Mouse (Mus musculus) T-helper 1 cell (primary cell): ENCODE measurements around the gene Hsp90b1.
"Not testable (repeated sequence)": the region's sequence is repeated elsewhere in the genome, so short reads cannot be mapped to it uniquely, and the experiment has no call there.

ENCODE experiments used
- in situ Hi-C: fragments of 300-600 bp; cut with MboI, MseI; formaldehyde crosslinking; loops from one replicate; pipeline ENCODE4 v1.15.1; 2025; ENCODE audit warnings: high pct_unique_total_duplicates

Hsp90b1 gene

DNA sequence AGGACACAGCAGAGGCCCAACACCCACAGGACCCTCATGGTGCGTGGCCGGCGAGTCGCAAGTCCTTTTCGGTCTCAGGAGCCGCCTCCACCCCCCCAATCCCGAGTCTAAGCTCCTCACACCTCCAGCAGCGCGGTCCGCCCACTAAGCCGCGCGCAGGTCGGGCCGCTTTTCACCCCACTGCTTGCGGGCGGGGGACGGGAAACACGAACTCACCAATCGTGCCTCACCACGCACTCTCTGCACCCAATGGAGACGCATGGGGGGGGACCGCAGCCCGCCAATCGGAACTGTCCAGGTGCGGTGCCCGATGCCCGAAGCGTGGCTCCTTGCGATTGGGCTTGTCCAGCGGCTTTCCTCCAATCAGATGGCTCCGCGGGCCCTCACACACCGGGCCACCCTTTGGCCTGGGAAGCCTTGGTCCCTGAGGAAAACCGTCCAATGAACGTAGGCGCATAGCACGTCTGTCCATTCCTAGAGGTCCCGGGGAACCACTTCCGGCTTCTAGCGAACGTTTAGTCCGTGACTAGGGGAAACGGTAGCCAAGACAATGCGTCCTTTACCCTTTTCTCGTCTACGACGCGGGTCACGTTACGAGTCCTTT lies at the start of gene Hsp90b1, which contains the start of gene Ttc41:
Gene Hsp90b1 (minus strand): TSS at position 192 of the 604 bp plus-strand sequence.
Gene Ttc41 (plus strand): TSS at position 494 of the 604 bp plus-strand sequence.
- in situ Hi-C loops = loop anchor here (10.0 kb wide), 1 partner anchor 761 kb away; no protein-coding TSS in a partner anchor

- in situ Hi-C loops = no loop called here
Measured at GRCm38 (mm10) chr10:86744306-86744705, 39.0 kb upstream of the Hsp90b1 start.

DNA sequence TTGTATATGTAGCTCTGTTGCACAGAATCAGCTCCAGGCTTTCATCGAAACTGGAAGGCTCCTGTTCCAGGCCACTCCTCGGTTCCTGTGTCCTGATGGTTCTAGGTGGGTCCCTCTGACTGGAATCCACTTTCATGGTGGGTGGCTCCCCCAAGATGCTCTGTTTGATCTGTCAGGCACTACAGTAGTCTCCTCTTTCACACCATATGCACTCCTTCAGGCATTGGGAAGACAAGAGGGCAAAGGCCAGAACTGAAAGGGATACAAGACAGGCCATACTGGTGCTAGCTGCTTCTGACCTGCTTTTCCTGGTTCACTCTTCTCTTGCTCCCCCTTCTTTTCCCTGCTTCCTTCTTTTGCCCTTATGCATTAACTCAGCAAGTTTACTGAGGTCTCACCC lies 37.6 kb upstream of the Hsp90b1 start:
- in situ Hi-C loops = no loop called here

GRCm38 (mm10) chr10:86735036-86735435 lies 29.7 kb upstream of the Hsp90b1 start:
- in situ Hi-C loops = no loop called here

DNA sequence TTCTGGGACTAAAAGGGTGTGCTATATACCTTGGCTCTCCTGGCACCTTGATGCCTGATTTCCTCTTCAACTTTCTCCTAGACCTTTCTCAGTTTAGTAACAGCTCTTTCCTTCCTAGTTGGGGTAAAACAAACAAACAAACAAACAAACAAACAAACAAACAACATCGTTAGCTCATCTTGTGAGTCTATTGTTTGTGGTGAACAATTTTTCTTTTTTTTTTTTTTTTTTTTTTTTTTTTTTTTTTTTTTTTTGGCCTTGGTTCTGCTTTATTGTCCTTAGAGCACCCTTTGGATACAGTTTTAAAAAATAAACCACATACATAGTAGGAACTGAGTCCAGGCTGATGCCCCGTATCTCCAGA lies 26.2 kb upstream of the Hsp90b1 start:
- in situ Hi-C loops = loop anchor here (5.0 kb wide), 1 partner anchor 99 kb away; no protein-coding TSS in a partner anchor

GRCm38 (mm10) chr10:86730823-86731499 lies 25.7 kb upstream of the Hsp90b1 start:
- in situ Hi-C loops = loop anchor here (5.0 kb wide), 1 partner anchor 99 kb away; no protein-coding TSS in a partner anchor

GRCm38 (mm10) chr10:86728176-86728575 lies 22.9 kb upstream of the Hsp90b1 start:
- in situ Hi-C loops = loop anchor here (5.0 kb wide), 1 partner anchor 236 kb away; no protein-coding TSS in a partner anchor

DNA sequence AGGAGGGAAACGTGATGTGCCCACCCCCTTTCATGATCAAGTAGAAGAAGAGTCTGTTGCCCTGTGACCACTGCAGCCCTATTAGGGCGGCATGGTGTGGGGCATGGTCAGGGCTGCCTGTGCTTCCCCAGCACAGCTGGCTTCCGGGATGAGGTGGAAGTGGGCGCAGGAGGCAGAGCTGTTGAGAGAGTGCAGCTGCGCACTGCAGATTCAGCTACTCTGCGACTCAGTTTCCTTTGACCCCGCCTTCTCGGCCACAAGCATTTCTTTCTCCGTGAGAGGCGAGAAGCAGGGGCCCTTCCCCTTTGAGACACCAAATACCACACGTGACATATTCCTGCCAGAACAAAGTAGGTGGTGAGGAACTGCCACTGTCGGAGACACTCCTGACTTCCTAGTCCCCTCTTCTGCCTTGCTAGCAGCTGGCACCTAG lies 22.3 kb upstream of the Hsp90b1 start:
- in situ Hi-C loops = loop anchor here (5.0 kb wide), 1 partner anchor 235 kb away; no protein-coding TSS in a partner anchor

- in situ Hi-C loops = no loop called here
Measured at GRCm38 (mm10) chr10:86712156-86712555, 6.8 kb upstream of the Hsp90b1 start.

DNA sequence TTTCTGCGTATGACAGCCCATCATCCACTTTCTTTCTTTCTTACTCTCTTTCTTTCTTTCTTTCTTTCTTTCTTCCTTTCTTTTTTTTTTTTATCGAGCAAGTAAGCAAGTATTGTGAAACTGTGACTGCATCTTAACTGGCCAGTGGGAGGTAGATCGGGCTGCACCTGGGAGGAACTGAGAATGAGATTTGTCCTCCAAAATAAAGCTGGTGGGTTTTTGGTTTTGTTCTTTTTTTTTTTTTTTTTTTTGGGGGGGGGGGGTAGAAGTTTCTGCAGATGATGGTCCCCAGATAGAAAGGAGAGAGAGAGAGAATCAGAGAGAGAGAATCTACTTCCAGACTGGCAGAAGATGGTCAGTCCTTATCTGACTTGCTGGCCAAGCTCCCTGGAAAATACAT lies 1.8 kb upstream of the Hsp90b1 start:
- in situ Hi-C loops = loop anchor here (10.0 kb wide), 1 partner anchor 762 kb away; no protein-coding TSS in a partner anchor

- in situ Hi-C loops = loop anchor here (10.0 kb wide), 1 partner anchor 761 kb away; no protein-coding TSS in a partner anchor
Measured at GRCm38 (mm10) chr10:86705922-86706752, 828 bp upstream of the Hsp90b1 start.

DNA sequence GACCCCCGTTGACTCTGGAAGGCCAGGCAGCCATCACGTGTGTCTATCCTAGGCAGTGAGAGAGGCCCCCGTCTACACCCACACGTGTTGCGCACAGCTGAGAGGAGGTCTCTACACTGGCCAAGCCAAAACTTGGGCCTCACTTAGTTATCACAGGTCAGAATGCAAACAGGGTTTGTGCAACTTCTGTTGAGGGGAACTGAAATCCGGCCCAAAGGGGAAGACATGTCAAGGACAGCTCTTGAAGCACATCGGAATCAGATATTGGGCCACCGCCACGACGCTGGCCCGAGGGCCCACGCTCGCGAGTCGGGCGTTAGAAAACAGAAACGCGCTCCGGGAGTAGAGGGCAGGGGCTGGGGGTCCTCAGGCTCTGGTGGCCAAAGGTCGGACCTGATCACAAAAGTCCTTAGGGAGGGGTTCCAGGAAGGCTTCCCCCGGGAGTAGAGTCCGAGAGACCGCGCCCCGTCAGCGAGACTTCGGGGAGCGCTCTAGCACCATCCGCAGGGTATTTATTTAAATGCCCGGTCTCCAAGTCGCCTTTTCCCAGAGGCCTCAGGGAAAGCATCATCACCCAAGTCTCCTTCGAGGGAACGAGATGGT lies 619 bp downstream of the Hsp90b1 start:
- in situ Hi-C loops = loop anchor here (10.0 kb wide), 1 partner anchor 760 kb away; no protein-coding TSS in a partner anchor

DNA sequence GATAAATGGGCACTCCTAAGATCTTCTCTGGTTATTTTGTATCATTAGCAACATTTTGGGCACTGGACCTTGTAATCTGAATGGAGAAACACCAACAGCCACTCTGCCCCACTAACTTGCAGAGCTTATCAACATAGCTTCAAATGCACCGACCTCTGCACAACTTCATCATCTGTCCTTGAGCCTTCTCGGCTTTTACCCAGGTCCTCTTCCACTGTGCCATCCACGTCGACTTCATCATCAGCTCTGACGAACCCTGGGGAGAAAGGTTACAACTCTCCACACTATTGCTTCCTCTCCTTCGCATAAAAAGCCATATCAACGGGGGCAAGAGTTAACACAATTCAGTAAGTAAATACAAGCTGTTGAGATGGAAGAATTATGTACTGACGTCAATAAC lies 1.2 kb downstream of the Hsp90b1 start:
- in situ Hi-C loops = loop anchor here (10.0 kb wide), 1 partner anchor 759 kb away; no protein-coding TSS in a partner anchor

DNA sequence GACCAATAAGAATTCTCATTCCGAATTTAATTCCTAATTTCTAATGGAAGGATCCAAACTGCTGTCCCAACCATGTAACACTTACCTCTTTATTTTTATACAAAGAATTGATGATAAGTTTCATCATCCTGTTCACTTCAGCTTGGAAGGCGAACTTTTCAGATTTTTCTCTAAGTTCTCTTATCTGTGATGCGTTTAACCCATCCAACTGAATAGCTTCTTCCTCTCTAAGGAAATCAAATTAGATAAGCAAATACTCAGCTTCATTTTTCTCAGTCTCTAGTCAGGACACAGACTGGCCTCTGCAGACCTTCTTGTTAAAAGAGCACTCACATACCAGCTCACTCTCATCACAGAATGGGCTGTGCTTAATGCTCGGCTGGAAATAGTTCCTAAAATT lies 1.9 kb downstream of the Hsp90b1 start:
- in situ Hi-C loops = loop anchor here (10.0 kb wide), 1 partner anchor 759 kb away; no protein-coding TSS in a partner anchor

- in situ Hi-C loops = loop anchor here (10.0 kb wide), 1 partner anchor 758 kb away; no protein-coding TSS in a partner anchor
Measured at GRCm38 (mm10) chr10:86702312-86702920, 2.9 kb downstream of the Hsp90b1 start.

GRCm38 (mm10) chr10:86700973-86701372 lies 4.3 kb downstream of the Hsp90b1 start:
- in situ Hi-C loops = loop anchor here (10.0 kb wide), 1 partner anchor 756 kb away; no protein-coding TSS in a partner anchor

DNA sequence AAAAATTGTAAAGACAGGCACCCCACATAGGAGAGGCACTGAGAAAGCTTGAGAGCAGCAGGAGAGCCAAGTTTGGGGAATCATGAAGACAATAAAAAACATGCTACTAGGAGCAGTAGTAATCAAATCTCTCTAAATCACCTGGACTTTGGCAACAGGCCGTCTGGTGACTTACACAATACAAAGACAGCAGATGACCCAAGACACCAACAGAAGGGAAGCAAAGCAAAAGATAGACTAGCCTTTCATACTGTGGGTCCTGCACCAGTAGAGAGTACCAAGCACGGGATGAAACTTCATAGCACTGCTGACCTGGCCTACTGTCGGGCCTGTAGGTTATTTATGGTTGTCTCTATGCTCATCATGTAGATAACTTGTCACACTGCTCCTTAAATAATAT lies 5.1 kb downstream of the Hsp90b1 start:
- in situ Hi-C loops = loop anchor here (10.0 kb wide), 1 partner anchor 755 kb away; no protein-coding TSS in a partner anchor

DNA sequence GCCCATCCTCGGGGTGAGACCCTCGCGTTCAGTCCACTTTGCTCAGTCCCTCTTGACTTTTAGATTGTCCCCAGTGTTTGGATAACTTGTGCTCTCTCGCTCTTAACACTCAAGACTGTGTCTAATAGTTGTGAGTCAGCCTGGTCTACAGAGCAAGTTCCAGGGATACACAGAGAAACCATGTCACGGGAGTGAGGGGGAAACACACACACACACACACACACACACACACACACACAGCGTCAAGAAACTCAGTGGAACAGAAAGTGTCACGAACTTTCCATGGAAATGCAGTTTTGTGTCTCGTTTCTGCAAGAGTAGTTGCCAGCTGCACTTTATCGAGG lies 19.3 kb downstream of the Hsp90b1 start:
- in situ Hi-C loops = not testable (repeated sequence)

DNA sequence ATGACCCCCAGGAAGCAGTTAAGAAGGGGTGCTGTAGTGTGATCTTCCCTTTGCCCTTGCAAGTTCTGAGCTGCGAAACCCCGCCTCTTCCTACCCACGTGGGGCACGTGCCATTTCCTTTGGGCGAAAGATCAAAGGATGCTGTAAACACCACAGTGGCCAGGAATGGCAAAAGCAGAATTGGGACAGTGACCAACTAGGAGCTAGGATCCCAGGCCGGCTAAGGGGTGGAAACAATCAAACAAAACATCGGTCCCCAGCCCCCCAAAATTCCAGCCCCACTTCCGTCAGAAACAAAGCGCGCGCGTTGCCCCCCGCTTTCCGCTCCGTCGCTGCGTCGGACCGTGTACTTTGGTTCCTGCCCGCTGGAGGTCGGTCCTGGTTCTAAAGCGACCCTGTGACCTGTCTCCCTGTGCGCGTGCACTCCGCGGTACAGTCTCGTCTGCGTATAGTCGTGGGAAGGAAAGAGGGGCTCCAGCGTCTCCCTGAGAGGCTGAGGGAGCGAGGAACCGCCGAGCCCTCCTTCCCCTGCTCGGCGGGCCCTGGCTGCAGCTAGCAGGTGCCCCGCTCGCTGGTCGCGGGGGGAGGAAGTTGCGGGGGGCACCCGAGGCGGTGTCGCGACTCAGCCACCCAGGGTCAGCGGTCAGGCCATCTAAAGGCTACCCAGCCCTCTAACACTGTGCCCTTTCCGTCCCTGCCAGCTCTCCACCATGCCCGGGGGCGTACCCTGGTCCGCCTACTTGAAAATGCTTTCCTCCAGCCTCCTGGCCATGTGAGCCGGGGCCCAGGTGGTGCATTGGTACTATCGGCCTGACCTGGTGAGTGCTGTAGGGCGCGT lies 19.9 kb downstream of the Hsp90b1 start:
- in situ Hi-C loops = not testable (repeated sequence)

- in situ Hi-C loops = not testable (repeated sequence)
Measured at GRCm38 (mm10) chr10:86684797-86685178, 20.5 kb downstream of the Hsp90b1 start.
